Mouse (Mus musculus) olfactory bulb, adult 2 months (tissue): Measurements from ENCODE around the gene Wnt6.

Experiments used
- CTCF ChIP-seq: fragments of 200-500 bp; IDR thresholded peaks from 2 replicates; pipeline ENCODE4 v1.5.1; 2012; ENCODE audit warnings: low read depth, mild to moderate bottlenecking, low read length, moderate library complexity; ENCODE audit not compliant: insufficient read depth
- POLR2A ChIP-seq: fragments of 200-500 bp; IDR thresholded peaks from 2 replicates; pipeline ENCODE4 v1.6.1; 2012; ENCODE audit warnings: mild to moderate bottlenecking, low read depth, low read length, moderate library complexity; ENCODE audit not compliant: insufficient read depth

GRCm38 (mm10) chr1:74787846-74788245, 16.2 kb downstream of the Wnt6 start:
- TF ChIP-seq CTCF (peak; percentile 64), POLR2A (no peak)
